Mouse (Mus musculus): ENCODE measurements at regions not wholly inside any gene's neighbourhood (a gene's known extent, or its start where the extent isn't known, plus 50 kb on each side); places are given as distances from the start of the nearest gene placed in this dataset.

GRCm38 (mm10) chr14:58487836-58488235, 417.5 kb downstream of the Fgf9 start:
- Histone ChIP-seq H3K4me3 (ENCODE audit: low read depth, low read length) (no peak overlapping the region), H3K9ac (ENCODE audit: low read depth, low read length) (no peak overlapping the region), H3K4me2 (replicated peaks; ENCODE audit: low read depth) (no peak overlapping the region), H3K27ac (ENCODE audit: low read depth, low read length) (no peak overlapping the region), H3K9me3 (ENCODE audit: control insufficient read depth) (no peaks in the 10 kb centered on the region), H3K36me3 (ENCODE audit: control insufficient read depth, insufficient read depth) (no peaks in the 10 kb centered on the region), H3K27me3 (replicated peaks; ENCODE audit: control insufficient read depth, insufficient read depth, low read length) (no peaks in the 10 kb centered on the region), H3K4me1 (replicated peaks; ENCODE audit: control insufficient read depth, insufficient read depth, low read length) (no peaks in the 10 kb centered on the region)
- TF ChIP-seq CTCF (IDR thresholded peaks at IDR 0.05; ENCODE audit: low read depth), result no peak
- WGBS, result 91% methylated on average over 6 of the region's 6 CpGs
- no peak for ATAC-seq

GRCm38 (mm10) chr14:58480454-58480853, 410.1 kb downstream of the Fgf9 start:
- Histone ChIP-seq H3K36me3 (ENCODE audit: control insufficient read depth, insufficient read depth) (no peaks in the 10 kb centered on the region), H3K9me3 (ENCODE audit: control insufficient read depth) (no peaks in the 10 kb centered on the region), H3K9ac (ENCODE audit: low read depth, low read length) (no peak overlapping the region), H3K4me2 (replicated peaks; ENCODE audit: low read depth) (no peak overlapping the region), H3K27me3 (replicated peaks; ENCODE audit: control insufficient read depth, insufficient read depth, low read length) (no peaks in the 10 kb centered on the region), H3K27ac (ENCODE audit: low read depth, low read length) (no peak overlapping the region), H3K4me3 (ENCODE audit: low read depth, low read length) (no peak overlapping the region), H3K4me1 (replicated peaks; ENCODE audit: control insufficient read depth, insufficient read depth, low read length) (no peaks in the 10 kb centered on the region)
- peak; percentile 76 for ATAC-seq
- TF ChIP-seq CTCF (IDR thresholded peaks at IDR 0.05; ENCODE audit: low read depth), result no peak
- 51% methylated on average over 2 of the region's 2 CpGs for WGBS

GRCm38 (mm10) chr14:58470678-58471077, 400.3 kb downstream of the Fgf9 start:
- no peak overlapping the region for H3K9ac ChIP-seq (ENCODE audit: low read depth, low read length)
- TF ChIP-seq CTCF (IDR thresholded peaks at IDR 0.05; ENCODE audit: low read depth), result no peak
- H3K4me2 ChIP-seq (replicated peaks; ENCODE audit: low read depth), result no peak overlapping the region
- no peak overlapping the region for H3K4me3 ChIP-seq (ENCODE audit: low read depth, low read length)
- H3K27me3 ChIP-seq (replicated peaks; ENCODE audit: control insufficient read depth, insufficient read depth, low read length), result no peaks in the 10 kb centered on the region
- H3K9me3 ChIP-seq (ENCODE audit: control insufficient read depth), result no peaks in the 10 kb centered on the region
- no peaks in the 10 kb centered on the region for H3K36me3 ChIP-seq (ENCODE audit: control insufficient read depth, insufficient read depth)
- no peaks in the 10 kb centered on the region for H3K4me1 ChIP-seq (replicated peaks; ENCODE audit: control insufficient read depth, insufficient read depth, low read length)
- 57% methylated on average over 3 of the region's 3 CpGs for WGBS
- ATAC-seq, result no peak
- no peak overlapping the region for H3K27ac ChIP-seq (ENCODE audit: low read depth, low read length)

GRCm38 (mm10) chr14:58468451-58468850, 398.1 kb downstream of the Fgf9 start:
- ATAC-seq, result no peak
- Histone ChIP-seq H3K9me3 (ENCODE audit: control insufficient read depth) (no peaks in the 10 kb centered on the region), H3K9ac (ENCODE audit: low read depth, low read length) (no peak overlapping the region), H3K36me3 (ENCODE audit: control insufficient read depth, insufficient read depth) (no peaks in the 10 kb centered on the region), H3K27ac (ENCODE audit: low read depth, low read length) (no peak overlapping the region), H3K4me3 (ENCODE audit: low read depth, low read length) (no peak overlapping the region), H3K4me1 (replicated peaks; ENCODE audit: control insufficient read depth, insufficient read depth, low read length) (no peaks in the 10 kb centered on the region), H3K4me2 (replicated peaks; ENCODE audit: low read depth) (no peak overlapping the region), H3K27me3 (replicated peaks; ENCODE audit: control insufficient read depth, insufficient read depth, low read length) (no peaks in the 10 kb centered on the region)
- TF ChIP-seq CTCF (IDR thresholded peaks at IDR 0.05; ENCODE audit: low read depth), result no peak
- WGBS, result 47% methylated on average over 7 of the region's 7 CpGs

GRCm38 (mm10) chr14:58467856-58468255, 397.5 kb downstream of the Fgf9 start:
- no peak for ATAC-seq

GRCm38 (mm10) chr14:58446776-58447354, 376.5 kb downstream of the Fgf9 start:
- no peak for ATAC-seq
- Histone ChIP-seq H3K27me3 (replicated peaks; ENCODE audit: control insufficient read depth, insufficient read depth, low read length) (no peaks in the 10 kb centered on the region), H3K27ac (ENCODE audit: low read depth, low read length) (no peak overlapping the region), H3K4me1 (replicated peaks; ENCODE audit: control insufficient read depth, insufficient read depth, low read length) (no peaks in the 10 kb centered on the region), H3K9me3 (ENCODE audit: control insufficient read depth) (no peaks in the 10 kb centered on the region), H3K4me2 (replicated peaks; ENCODE audit: low read depth) (no peak overlapping the region), H3K9ac (ENCODE audit: low read depth, low read length) (no peak overlapping the region), H3K4me3 (ENCODE audit: low read depth, low read length) (no peak overlapping the region), H3K36me3 (ENCODE audit: control insufficient read depth, insufficient read depth) (no peaks in the 10 kb centered on the region)
- 93% methylated on average over 5 of the region's 5 CpGs for WGBS
- no peak for TF ChIP-seq CTCF (IDR thresholded peaks at IDR 0.05; ENCODE audit: low read depth)

More at GRCm38 (mm10) chr14:58467856-58468255, 397.5 kb downstream of the Fgf9 start:
- H3K36me3 ChIP-seq (ENCODE audit: control insufficient read depth, insufficient read depth), result no peaks in the 10 kb centered on the region
- TF ChIP-seq CTCF (IDR thresholded peaks at IDR 0.05; ENCODE audit: low read depth), result no peak
- no peak overlapping the region for H3K27ac ChIP-seq (ENCODE audit: low read depth, low read length)
- H3K27me3 ChIP-seq (replicated peaks; ENCODE audit: control insufficient read depth, insufficient read depth, low read length), result no peaks in the 10 kb centered on the region
- no peaks in the 10 kb centered on the region for H3K9me3 ChIP-seq (ENCODE audit: control insufficient read depth)
- WGBS, result 61% methylated on average over 5 of the region's 5 CpGs
- no peak overlapping the region for H3K4me3 ChIP-seq (ENCODE audit: low read depth, low read length)
- H3K4me2 ChIP-seq (replicated peaks; ENCODE audit: low read depth), result no peak overlapping the region
- no peaks in the 10 kb centered on the region for H3K4me1 ChIP-seq (replicated peaks; ENCODE audit: control insufficient read depth, insufficient read depth, low read length)
- no peak overlapping the region for H3K9ac ChIP-seq (ENCODE audit: low read depth, low read length)

- no peak for ATAC-seq
- Histone ChIP-seq H3K27me3 (replicated peaks; ENCODE audit: control insufficient read depth, insufficient read depth, low read length) (no peaks in the 10 kb centered on the region), H3K9ac (ENCODE audit: low read depth, low read length) (no peak overlapping the region), H3K4me3 (ENCODE audit: low read depth, low read length) (no peak overlapping the region), H3K9me3 (ENCODE audit: control insufficient read depth) (no peaks in the 10 kb centered on the region), H3K4me2 (replicated peaks; ENCODE audit: low read depth) (no peak overlapping the region), H3K4me1 (replicated peaks; ENCODE audit: control insufficient read depth, insufficient read depth, low read length) (no peaks in the 10 kb centered on the region), H3K36me3 (ENCODE audit: control insufficient read depth, insufficient read depth) (no peaks in the 10 kb centered on the region), H3K27ac (ENCODE audit: low read depth, low read length) (no peak overlapping the region)
- WGBS, result 47% methylated on average over 4 of the region's 4 CpGs
- TF ChIP-seq CTCF (IDR thresholded peaks at IDR 0.05; ENCODE audit: low read depth), result no peak
These were observed 374.1 kb downstream of the Fgf9 start for GRCm38 (mm10) chr14:58444496-58444895.

Measured in intestine, postnatal 0 days (tissue).